Mouse (Mus musculus) MEL-GATA-1-ER (cell line): ENCODE results near the gene Sgsm2.
"Not testable (repeated sequence)": the region's sequence is repeated elsewhere in the genome, so short reads cannot be mapped to it uniquely, and the experiment has no call there.

Experiments
- DNase-seq: peaks from one replicate; pipeline ENCODE4 v3.0.0-alpha.2; 2012; ENCODE audit warnings: low read depth; ENCODE audit errors: extremely low read depth

Gene Sgsm2

DNA sequence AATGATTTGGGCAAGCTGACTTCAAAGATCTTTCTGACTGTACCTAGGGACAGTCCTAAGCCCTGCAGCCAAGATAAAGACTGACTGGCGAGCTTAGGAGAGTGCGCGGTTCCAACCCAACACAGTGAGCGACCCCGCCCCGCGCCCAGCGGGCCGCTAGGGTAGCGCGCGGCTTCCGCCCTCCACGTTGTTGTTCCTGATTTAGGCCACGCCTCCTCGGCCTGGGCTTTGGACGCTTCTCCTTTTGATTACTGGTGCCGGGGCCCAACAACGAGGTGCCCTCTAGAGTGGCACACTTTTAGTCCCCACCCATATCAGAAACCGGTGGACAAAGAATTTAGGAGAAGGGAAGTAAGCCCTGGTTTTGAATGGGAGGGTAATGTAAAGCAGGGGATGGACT is 67.0 kb downstream of the Sgsm2 start:
- DNase-seq, result peak; percentile 83

GRCm38 (mm10) chr11:74828965-74829550 is 67.8 kb downstream of the Sgsm2 start:
- DNase-seq, result no peak

- DNase-seq, result no peak
Observed at GRCm38 (mm10) chr11:74828404-74828931, 68.4 kb downstream of the Sgsm2 start.

GRCm38 (mm10) chr11:74827791-74828403 is 69.0 kb downstream of the Sgsm2 start:
- DNase-seq, result no peak

GRCm38 (mm10) chr11:74826702-74827101 is 70.2 kb downstream of the Sgsm2 start:
- DNase-seq, result no peak

- no peak for DNase-seq
Observed at GRCm38 (mm10) chr11:74826151-74826550, 70.7 kb downstream of the Sgsm2 start.

GRCm38 (mm10) chr11:74822746-74823440 is 74.0 kb downstream of the Sgsm2 start:
- DNase-seq, result no peak

- no peak for DNase-seq
Observed at GRCm38 (mm10) chr11:74821463-74821862, 75.4 kb downstream of the Sgsm2 start.

DNA sequence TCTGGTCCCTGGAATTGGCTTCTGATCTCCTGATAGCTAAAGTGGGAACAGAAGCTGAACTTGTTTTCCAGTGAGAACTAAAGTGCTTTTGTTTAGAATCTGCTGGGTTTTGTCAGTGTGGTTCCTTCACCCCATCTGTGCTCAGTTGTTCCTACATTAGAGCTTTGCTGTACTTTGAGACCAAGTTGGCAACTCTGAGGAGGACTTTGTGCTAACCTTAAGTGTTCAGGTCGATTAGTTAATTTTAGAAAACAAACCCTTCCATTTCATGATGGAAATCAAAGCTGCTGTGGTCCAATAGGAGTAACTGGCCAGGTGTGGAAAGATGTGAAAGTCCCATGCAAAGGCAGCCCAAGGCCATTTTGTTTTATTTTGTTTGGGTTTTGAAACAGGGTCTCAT is 75.9 kb downstream of the Sgsm2 start:
- no peak for DNase-seq

- no peak for DNase-seq
Observed at GRCm38 (mm10) chr11:74815795-74816194, 81.1 kb downstream of the Sgsm2 start.

DNA sequence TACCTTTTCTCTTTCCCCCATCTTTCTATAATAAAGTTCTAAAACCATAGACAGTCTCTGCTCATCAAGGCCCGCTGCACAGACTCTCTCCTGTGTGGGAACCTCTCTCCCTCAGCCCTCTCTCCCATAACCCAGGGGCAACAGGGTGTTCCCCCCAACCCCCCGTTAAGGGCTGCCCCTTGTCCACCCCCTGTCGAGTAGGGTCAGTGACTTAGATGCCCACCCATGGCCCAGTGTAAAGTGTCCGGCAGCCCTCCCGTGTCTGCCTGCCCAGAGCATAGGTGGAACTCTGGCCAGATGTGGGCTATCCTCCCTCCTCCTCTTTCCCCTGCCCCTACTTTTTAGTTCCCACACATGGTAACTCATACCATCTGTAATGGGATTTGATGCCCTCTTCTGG is 85.3 kb downstream of the Sgsm2 start:
- no peak for DNase-seq

- DNase-seq, result not testable (repeated sequence)
Observed at GRCm38 (mm10) chr11:74811027-74811426, 85.8 kb downstream of the Sgsm2 start.

- no peak for DNase-seq
Observed at GRCm38 (mm10) chr11:74810134-74810533, 86.7 kb downstream of the Sgsm2 start.

- no peak for DNase-seq
Observed at GRCm38 (mm10) chr11:74808251-74808853, 88.5 kb downstream of the Sgsm2 start.

GRCm38 (mm10) chr11:74807246-74807882 is 89.5 kb downstream of the Sgsm2 start:
- no peak for DNase-seq

DNA sequence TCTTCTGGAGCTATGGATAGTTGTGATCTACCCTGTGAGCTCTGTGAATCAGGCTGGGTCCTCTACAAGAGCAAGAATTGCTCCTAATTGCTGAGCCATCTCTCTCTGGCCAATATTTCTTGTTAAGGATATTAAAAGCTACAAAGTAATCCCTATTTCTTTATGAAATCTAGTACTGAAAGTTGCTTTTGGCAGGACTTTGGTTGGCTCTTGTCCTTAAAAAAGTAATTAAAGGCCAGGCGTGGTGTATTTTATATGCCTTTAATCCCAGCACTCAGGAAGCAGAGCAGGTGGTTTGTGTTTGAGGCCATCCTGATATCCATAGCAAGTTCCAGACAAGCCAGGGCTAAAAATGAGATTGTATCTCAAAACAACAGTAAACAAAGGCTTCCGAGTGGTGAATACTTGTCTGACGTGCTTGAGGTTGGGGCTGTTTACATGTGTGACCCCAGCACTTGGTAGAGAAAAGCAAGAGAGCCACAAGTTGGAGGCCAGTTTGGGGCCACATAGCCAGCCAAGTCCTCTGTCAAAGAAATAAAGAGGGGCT is 92.7 kb downstream of the Sgsm2 start:
- no peak for DNase-seq

GRCm38 (mm10) chr11:74800658-74801057 is 96.2 kb downstream of the Sgsm2 start:
- DNase-seq, result no peak
